Mouse (Mus musculus) lung, postnatal 0 days (tissue): ENCODE measurements at regions not wholly inside any gene's neighbourhood (a gene's known extent, or its start where the extent isn't known, plus 50 kb on each side); places are given as distances from the start of the nearest gene placed in this dataset.

Experiments
- CTCF ChIP-seq: IDR thresholded peaks from 2 replicates; pipeline ENCODE4 v1.5.1; 2016; ENCODE audit warnings: antibody characterized with exemption, mild to moderate bottlenecking
- EP300 ChIP-seq: IDR thresholded peaks from 2 replicates; pipeline ENCODE4 v1.6.1; 2016; ENCODE audit warnings: antibody characterized with exemption, mild to moderate bottlenecking, control low read depth

GRCm38 (mm10) chr9:41861136-41861535 lies 263.0 kb downstream of the Sorl1 start:
- TF ChIP-seq CTCF (no peak), EP300 (no peak)
